Mouse (Mus musculus): ENCODE results near the gene Zfp280d. TPM values are rescaled to one million over a fixed set of nuclear protein-coding genes. Genes with fewer than 3 reads are reported as not detected.

The Zfp280d gene
- polyA plus RNA-seq, 1 experiment: 2.4 TPM

DNA sequence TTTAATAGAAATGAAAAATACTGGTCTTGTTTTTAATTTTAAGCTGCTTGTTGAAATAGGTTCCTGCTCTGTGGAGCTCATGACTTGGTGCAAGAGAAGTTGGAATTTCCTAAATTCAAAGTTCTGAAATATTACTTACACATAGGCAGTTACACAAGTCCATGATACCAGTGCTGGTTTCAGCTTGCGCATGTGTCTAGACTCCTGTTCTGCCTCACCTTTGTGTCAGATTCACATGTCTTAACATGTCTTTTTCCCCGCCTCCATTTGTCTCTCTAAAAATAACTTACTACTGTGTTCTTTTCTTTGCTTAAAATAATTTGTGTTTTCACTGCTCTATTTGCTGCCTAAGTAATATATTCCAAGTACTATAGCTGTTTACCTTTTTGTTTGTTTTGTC, 64.5 kb downstream of the Zfp280d start:
- TF ChIP-seq POLR2A (IDR thresholded peaks at IDR 0.05; ENCODE audit: low read depth, low read length) (no peak), CTCF (IDR thresholded peaks at IDR 0.05; ENCODE audit: extremely low read depth, insufficient read length, insufficient replicate concordance, low read depth, low read length) (no peak)
- Histone ChIP-seq H3K27me3 (ENCODE audit: control insufficient read depth, insufficient read depth, low read length) (no peaks in the 10 kb centered on the region), H3K4me1 (ENCODE audit: control insufficient read depth, insufficient read depth, insufficient read length, low read length) (no peaks in the 10 kb centered on the region), H3K36me3 (ENCODE audit: control insufficient read depth, insufficient read depth, low read length) (peaks cover 17% of the 10 kb centered on the region), H3K27ac (ENCODE audit: insufficient read depth, low read depth, low read length) (no peak overlapping the region), H3K4me3 (ENCODE audit: low read depth, low read length) (no peak overlapping the region)
- WGBS: 94% methylated on average over 2 of the region's 2 CpGs

DNA sequence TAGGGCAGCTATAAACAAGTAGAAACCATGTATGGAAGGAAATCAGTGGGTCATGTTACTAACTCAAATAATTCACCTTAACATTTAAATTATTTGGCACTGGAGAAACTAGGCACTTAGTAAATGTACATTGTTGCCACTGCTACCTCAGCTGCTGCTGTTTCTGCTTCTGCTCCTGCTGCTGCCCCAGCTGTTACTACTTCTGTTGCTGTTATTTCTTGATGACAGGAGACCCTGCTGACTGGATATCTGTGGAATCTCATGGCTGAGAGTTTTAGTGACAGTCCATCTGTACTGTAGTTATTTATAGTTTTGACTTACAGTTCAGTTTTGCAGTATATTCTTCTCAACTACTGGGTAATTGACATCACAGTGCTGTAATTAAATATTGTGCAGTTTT, 69.2 kb downstream of the Zfp280d start:
- H3K36me3 ChIP-seq (ENCODE audit: control insufficient read depth, insufficient read depth, low read length): peaks cover 17% of the 10 kb centered on the region
- no peak for TF ChIP-seq CTCF (IDR thresholded peaks at IDR 0.05; ENCODE audit: extremely low read depth, insufficient read length, insufficient replicate concordance, low read depth, low read length)
- no peak for TF ChIP-seq POLR2A (IDR thresholded peaks at IDR 0.05; ENCODE audit: low read depth, low read length)
- H3K27ac ChIP-seq (ENCODE audit: insufficient read depth, low read depth, low read length): no peak overlapping the region

DNA sequence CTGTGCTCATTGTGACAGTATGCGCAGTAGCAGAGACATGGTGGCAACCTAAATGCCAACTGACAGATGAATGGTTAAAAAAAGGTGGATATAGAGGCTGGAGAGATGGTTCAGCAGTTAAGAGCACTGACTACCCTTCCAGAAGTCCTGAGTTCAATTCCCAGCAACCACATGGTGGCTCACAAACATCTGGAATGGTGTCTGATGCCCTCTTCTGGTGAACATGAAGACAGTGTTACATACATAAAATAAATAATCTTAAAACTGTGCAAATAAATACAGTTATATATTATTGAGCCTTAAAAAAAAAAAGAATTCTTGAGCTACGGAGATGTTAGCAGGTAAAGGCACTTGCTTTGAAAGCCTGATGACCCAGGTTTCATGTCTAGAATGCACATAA, 97.7 kb downstream of the Zfp280d start:
- 92% methylated on average over 2 of the region's 2 CpGs for WGBS
- Histone ChIP-seq H3K27ac (ENCODE audit: insufficient read depth, low read depth, low read length) (no peak overlapping the region), H3K4me1 (ENCODE audit: control insufficient read depth, insufficient read depth, insufficient read length, low read length) (no peaks in the 10 kb centered on the region), H3K4me3 (ENCODE audit: low read depth, low read length) (no peak overlapping the region), H3K36me3 (ENCODE audit: control insufficient read depth, insufficient read depth, low read length) (no peaks in the 10 kb centered on the region), H3K27me3 (ENCODE audit: control insufficient read depth, insufficient read depth, low read length) (no peaks in the 10 kb centered on the region; the same call in 1 of the 2 replicates)
- TF ChIP-seq POLR2A (IDR thresholded peaks at IDR 0.05; ENCODE audit: low read depth, low read length): no peak
- TF ChIP-seq CTCF (IDR thresholded peaks at IDR 0.05; ENCODE audit: extremely low read depth, insufficient read length, insufficient replicate concordance, low read depth, low read length): no peak

More for the DNA sequence above, 69.2 kb downstream of the Zfp280d start:
- H3K27me3 ChIP-seq (ENCODE audit: control insufficient read depth, insufficient read depth, low read length): no peaks in the 10 kb centered on the region
- no peak overlapping the region for H3K4me3 ChIP-seq (ENCODE audit: low read depth, low read length)
- H3K4me1 ChIP-seq (ENCODE audit: control insufficient read depth, insufficient read depth, insufficient read length, low read length): no peaks in the 10 kb centered on the region

DNA sequence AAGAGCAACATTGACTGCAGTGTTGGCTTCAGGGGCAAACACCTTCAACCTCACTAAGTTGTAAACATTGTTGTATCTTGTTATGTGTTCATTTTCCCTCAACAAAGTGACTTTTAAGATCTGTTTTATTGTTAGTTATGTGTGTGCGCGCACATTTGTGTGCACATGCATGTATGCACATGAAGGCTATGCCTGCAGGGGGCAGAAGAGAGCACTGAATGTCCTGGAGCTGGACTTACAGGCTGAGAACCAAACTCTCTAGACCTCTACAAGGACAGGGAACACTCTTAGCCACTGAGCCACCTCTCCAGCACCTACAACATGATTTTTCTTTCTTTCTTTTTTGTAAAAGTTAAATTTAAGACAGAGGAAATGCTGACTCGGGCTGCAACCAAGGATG, 99.4 kb downstream of the Zfp280d start:
- H3K4me1 ChIP-seq (ENCODE audit: control insufficient read depth, insufficient read depth, insufficient read length, low read length): no peaks in the 10 kb centered on the region
- H3K27ac ChIP-seq (ENCODE audit: insufficient read depth, low read depth, low read length): no peak overlapping the region
- 94% methylated on average over 3 of the region's 3 CpGs for WGBS
- H3K4me3 ChIP-seq (ENCODE audit: low read depth, low read length): no peak overlapping the region
- no peaks in the 10 kb centered on the region for H3K36me3 ChIP-seq (ENCODE audit: control insufficient read depth, insufficient read depth, low read length)
- no peaks in the 10 kb centered on the region; the same call in 1 of the 2 replicates for H3K27me3 ChIP-seq (ENCODE audit: control insufficient read depth, insufficient read depth, low read length)
- TF ChIP-seq POLR2A (IDR thresholded peaks at IDR 0.05; ENCODE audit: low read depth, low read length) (no peak), CTCF (IDR thresholded peaks at IDR 0.05; ENCODE audit: extremely low read depth, insufficient read length, insufficient replicate concordance, low read depth, low read length) (peak; percentile 26; the same call in 1 of the 2 replicates)

DNA sequence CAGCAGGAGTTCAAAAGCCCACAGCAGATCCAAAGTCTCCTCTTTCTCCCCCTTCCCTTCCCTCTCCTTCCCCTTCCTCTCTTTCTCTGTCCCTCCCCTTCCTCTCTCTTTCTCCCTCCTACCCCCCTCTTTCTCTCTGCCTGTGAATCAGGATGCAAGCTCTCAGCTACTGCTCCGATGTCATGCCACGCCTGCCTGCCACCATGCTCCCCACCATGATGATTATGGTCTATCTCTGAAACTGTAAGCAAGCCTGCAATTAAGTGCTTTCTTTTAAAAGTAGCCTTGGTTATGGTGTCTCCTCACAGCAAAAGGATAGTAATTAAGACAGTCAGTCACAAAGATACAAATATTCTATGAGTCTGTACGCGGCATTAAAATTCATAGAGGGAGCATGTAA, 100.3 kb downstream of the Zfp280d start:
- H3K4me1 ChIP-seq (ENCODE audit: control insufficient read depth, insufficient read depth, insufficient read length, low read length): no peaks in the 10 kb centered on the region
- TF ChIP-seq CTCF (IDR thresholded peaks at IDR 0.05; ENCODE audit: extremely low read depth, insufficient read length, insufficient replicate concordance, low read depth, low read length) (no peak), POLR2A (IDR thresholded peaks at IDR 0.05; ENCODE audit: low read depth, low read length) (no peak)
- H3K36me3 ChIP-seq (ENCODE audit: control insufficient read depth, insufficient read depth, low read length): no peaks in the 10 kb centered on the region
- WGBS: 82% methylated on average over 4 of the region's 4 CpGs
- no peaks in the 10 kb centered on the region; the same call in 1 of the 2 replicates for H3K27me3 ChIP-seq (ENCODE audit: control insufficient read depth, insufficient read depth, low read length)
- H3K27ac ChIP-seq (ENCODE audit: insufficient read depth, low read depth, low read length): no peak overlapping the region
- no peak overlapping the region for H3K4me3 ChIP-seq (ENCODE audit: low read depth, low read length)

DNA sequence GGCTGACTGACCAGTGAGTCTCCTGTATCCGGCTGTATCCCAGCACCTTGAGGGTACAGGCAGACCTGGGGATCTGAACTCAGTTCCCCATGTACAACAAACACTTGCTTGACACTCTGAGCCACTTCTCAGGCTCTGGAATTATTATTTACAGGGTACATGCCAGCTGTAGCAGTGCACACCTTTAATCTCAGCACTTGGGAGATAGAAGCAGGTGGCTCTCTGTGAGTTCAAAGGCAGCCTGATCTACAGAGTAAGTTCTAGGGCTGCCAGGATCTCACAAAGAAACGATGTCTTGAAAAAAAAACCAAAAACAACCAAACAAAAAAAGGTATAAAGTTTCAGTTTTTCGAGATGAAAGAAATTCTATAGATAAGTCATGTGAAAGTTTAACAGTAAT, 101.0 kb downstream of the Zfp280d start:
- Histone ChIP-seq H3K4me1 (ENCODE audit: control insufficient read depth, insufficient read depth, insufficient read length, low read length) (no peaks in the 10 kb centered on the region), H3K27ac (ENCODE audit: insufficient read depth, low read depth, low read length) (no peak overlapping the region), H3K27me3 (ENCODE audit: control insufficient read depth, insufficient read depth, low read length) (no peaks in the 10 kb centered on the region; the same call in 1 of the 2 replicates), H3K4me3 (ENCODE audit: low read depth, low read length) (no peak overlapping the region), H3K36me3 (ENCODE audit: control insufficient read depth, insufficient read depth, low read length) (no peaks in the 10 kb centered on the region)
- TF ChIP-seq CTCF (IDR thresholded peaks at IDR 0.05; ENCODE audit: extremely low read depth, insufficient read length, insufficient replicate concordance, low read depth, low read length) (no peak), POLR2A (IDR thresholded peaks at IDR 0.05; ENCODE audit: low read depth, low read length) (no peak)
- WGBS: 81% methylated on average over 3 of the region's 3 CpGs

DNA sequence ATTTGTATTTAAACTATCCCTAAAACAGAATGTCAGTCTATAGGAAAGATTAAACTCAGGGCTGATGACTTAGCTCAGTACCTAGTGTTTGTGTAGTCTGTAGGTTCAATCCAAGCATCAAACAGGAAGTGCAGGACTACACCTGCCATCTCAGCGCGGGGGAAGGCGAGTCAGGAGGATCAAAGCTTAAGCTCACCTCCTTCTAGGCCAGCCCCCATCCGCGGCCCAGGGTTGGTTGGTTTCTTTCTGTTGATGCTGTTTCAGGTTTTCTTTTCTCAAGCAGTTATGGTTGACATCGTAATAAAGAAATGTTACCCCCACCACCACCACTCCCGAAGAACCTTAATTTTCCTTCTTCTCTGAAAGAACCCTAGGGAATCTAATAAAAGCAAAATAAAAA, 111.1 kb downstream of the Zfp280d start:
- Histone ChIP-seq H3K4me1 (ENCODE audit: control insufficient read depth, insufficient read depth, insufficient read length, low read length) (no peaks in the 10 kb centered on the region), H3K4me3 (ENCODE audit: low read depth, low read length) (no peak overlapping the region), H3K27me3 (ENCODE audit: control insufficient read depth, insufficient read depth, low read length) (no peaks in the 10 kb centered on the region), H3K27ac (ENCODE audit: insufficient read depth, low read depth, low read length) (no peak overlapping the region), H3K36me3 (ENCODE audit: control insufficient read depth, insufficient read depth, low read length) (no peaks in the 10 kb centered on the region)
- TF ChIP-seq CTCF (IDR thresholded peaks at IDR 0.05; ENCODE audit: extremely low read depth, insufficient read length, insufficient replicate concordance, low read depth, low read length) (no peak), POLR2A (IDR thresholded peaks at IDR 0.05; ENCODE audit: low read depth, low read length) (no peak)
- WGBS: 82% methylated on average over 7 of the region's 7 CpGs

DNA sequence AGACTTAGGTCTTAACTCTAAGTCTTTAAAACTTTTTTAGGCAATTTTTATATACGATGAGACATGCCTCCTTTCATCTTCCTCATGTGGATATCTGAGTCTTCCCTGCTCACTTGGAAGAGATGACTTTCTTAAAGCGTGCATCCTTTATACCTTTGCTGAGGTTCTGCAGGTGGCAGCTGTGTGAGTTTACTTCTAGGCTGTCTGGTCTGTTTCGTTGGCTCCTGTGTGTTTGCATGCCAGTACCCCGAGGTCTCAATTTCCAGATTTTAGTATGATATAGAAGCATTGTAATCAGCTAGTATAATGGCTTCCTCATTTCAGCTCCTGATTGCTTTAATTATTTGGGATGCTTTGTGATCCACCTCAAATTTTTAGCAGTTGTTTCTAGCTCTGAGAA, 114.3 kb downstream of the Zfp280d start:
- no peaks in the 10 kb centered on the region for H3K36me3 ChIP-seq (ENCODE audit: control insufficient read depth, insufficient read depth, low read length)
- no peak for TF ChIP-seq CTCF (IDR thresholded peaks at IDR 0.05; ENCODE audit: extremely low read depth, insufficient read length, insufficient replicate concordance, low read depth, low read length)
- TF ChIP-seq POLR2A (IDR thresholded peaks at IDR 0.05; ENCODE audit: low read depth, low read length): no peak
- no peak overlapping the region for H3K27ac ChIP-seq (ENCODE audit: insufficient read depth, low read depth, low read length)
- no peaks in the 10 kb centered on the region for H3K27me3 ChIP-seq (ENCODE audit: control insufficient read depth, insufficient read depth, low read length)
- no peak overlapping the region for H3K4me3 ChIP-seq (ENCODE audit: low read depth, low read length)
- no peaks in the 10 kb centered on the region for H3K4me1 ChIP-seq (ENCODE audit: control insufficient read depth, insufficient read depth, insufficient read length, low read length)
- 78% methylated on average over 4 of the region's 4 CpGs for WGBS
